Mouse (Mus musculus) Patski (cell line): Measurements from ENCODE around the gene Kcnj6. TPM values are rescaled to one million over a fixed set of nuclear protein-coding genes. Genes with fewer than 3 reads are reported as not detected.

Source experiments
- ATAC-seq: fragments of 100-300 bp; one replicate; pipeline ENCODE4 v1.8.0; 2021
- CTCF ChIA-PET: fragments of 350-600 bp; sonication (Branson Sonifier 250); formaldehyde crosslinking; loops from one replicate; lab custom pipeline; 2022; ENCODE audit warnings: inconsistent platforms; lab: Charles Lee
- POLR2A ChIA-PET: fragments of 350-600 bp; sonication (Branson Sonifier 250); formaldehyde crosslinking; loops from one replicate; lab custom pipeline; 2022; ENCODE audit warnings: antibody characterized with exemption, inconsistent platforms; lab: Charles Lee
- DNase-seq: peaks from one replicate; pipeline ENCODE4 v3.0.0-alpha.2; 2011; ENCODE audit warnings: low read depth, low spot score
- H3K27me3 ChIP-seq: fragments of 371-371 bp; one replicate; pipeline ENCODE4 v1.5.1; 2021
- CTCF ChIP-seq: fragments of 100-300 bp; IDR thresholded peaks from one replicate; pipeline ENCODE4 v1.5.1; 2021
- in situ Hi-C: fragments of 300-500 bp; cut with MboI; formaldehyde crosslinking; loops from 3 replicates; pipeline ENCODE4 v1.11.1; 2018; ENCODE audit warnings: low pct_unique_long_range_greater_than_20kb, mixed read lengths
- polyA plus RNA-seq: library from polyadenylated mRNA; unstranded; gene quantifications from one replicate; pipeline ENCODE4 v1.2.3, GENCODE M21; 2021

The Kcnj6 gene
- polyA plus RNA-seq, 1 experiment from 2014 or later: not detected

DNA sequence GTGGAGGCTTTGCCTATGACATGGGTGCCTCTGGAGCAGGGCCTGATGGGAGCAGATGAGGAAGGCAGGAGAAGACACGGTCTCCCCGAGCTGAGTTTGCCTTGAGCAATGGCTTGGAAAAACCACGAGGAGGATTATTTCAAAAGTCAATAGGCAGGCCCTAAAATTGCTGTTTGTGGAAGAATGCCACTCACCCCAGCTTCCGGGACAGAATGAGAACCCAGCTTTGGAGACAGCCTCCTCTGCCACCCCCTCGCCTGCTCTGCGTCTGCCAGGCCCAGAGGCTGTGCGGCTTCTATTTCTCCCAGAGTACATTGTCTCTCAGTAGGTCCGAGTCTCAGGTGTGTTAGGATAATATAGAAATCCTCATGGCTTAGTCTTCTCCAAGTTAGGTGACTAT lies 64.8 kb downstream of the Kcnj6 start:
- peaks cover 3% of the 10 kb centered on the region for H3K27me3 ChIP-seq
- ATAC-seq (no peak), DNase-seq (no peak)
- in situ Hi-C loops: no loop called here
- ChIA-PET CTCF (no interaction called here), POLR2A (no interaction called here)
- TF ChIP-seq CTCF: no peak

DNA sequence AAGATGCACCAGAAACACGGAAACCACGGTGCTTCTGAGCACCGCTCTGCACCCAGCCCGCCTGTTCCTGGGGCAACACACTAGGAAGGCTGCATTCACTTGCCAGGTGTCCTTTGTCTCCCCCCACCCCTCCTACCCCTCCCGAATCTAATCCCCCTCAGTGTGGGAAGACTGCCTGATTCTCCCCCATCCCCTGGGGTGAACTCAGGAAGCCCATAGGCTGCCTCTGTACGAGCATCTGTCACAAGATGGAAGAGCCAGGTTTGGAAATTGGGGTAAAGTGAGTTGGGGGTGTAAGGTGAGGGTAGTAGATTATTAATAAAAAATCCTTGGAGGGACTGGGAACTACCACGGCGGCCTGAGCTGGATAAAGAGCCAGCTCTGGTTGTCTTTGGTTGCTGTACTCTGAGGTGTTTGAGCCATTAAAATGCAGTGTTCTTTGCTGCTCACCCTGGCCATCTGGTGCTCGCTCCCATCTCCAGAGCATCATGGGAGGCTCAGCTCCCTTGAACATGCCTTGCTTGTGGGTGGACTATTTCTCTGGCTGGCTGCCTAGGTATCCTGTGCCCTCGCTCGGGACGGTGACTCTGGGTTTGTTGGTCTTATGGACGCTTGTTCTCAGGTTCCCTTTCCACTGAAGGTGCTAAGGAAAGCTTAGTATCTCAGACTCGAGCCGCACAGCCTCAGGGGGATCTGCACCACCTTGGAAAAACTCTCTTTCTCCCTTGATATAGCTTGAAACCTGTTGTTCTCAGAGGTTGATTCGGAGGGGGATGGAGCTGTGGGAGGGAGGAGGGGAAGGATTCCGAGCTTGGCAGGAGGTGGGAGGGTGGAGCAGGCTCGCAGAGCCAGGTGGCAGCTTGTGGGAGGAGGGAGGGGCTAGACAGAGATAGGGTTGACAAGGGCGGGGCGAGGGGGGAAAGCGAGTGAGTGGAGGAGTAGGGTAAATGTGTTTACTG lies 65.9 kb downstream of the Kcnj6 start:
- ChIA-PET POLR2A (no interaction called here), CTCF (no interaction called here)
- in situ Hi-C loops: no loop called here
- no peak for TF ChIP-seq CTCF
- peaks cover 6% of the 10 kb centered on the region for H3K27me3 ChIP-seq
- no peak for DNase-seq
- ATAC-seq: no peak

DNA sequence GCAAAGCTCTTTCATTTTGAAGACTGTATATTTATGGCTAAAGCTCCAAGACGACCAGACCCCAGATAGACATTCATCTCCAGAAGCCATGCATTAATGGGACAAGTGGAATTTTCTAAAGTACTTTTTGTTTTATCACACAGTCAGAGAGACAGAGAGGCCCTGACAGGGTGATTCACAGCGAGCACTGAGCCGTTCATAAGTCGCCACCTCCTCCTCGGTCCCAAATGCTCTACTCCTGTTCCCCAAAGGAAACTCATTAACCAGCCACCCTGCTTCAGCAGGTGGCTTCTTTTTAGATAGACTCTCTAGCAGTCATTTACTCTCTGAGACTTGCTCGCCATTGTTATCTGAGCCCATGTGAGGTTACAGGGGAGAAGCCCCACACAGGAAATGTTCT lies 72.1 kb downstream of the Kcnj6 start:
- in situ Hi-C loops: no loop called here
- DNase-seq (no peak), ATAC-seq (no peak)
- TF ChIP-seq CTCF: no peak
- CTCF ChIA-PET: no interaction called here
- POLR2A ChIA-PET: interaction anchor here (0.6 kb wide), 1 partner anchor 54 kb away, joined by 3 read pairs; no protein-coding TSS in a partner anchor
- peaks cover 3% of the 10 kb centered on the region for H3K27me3 ChIP-seq

DNA sequence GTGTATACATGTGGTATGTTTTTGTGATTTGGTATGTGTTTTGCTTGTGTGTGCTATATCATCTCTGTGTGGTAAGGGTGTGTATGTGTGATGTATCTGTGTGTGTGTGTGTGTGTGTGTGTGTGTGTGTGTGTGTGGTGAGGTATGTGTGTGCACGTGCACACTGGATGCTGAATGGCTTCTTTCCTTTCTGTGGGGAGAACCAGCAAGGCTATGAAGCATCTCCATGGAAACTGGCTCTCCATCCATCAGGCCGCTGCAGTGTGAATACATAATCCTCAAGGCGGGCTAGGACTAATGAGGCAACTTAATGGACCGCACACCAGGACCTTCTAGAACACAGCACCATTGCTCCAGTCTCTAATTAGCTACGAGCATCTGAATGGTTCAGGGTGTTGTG lies 78.3 kb downstream of the Kcnj6 start:
- DNase-seq: no peak
- ChIA-PET POLR2A (no interaction called here), CTCF (no interaction called here)
- no peak for ATAC-seq
- in situ Hi-C loops: no loop called here
- no peak for TF ChIP-seq CTCF
- H3K27me3 ChIP-seq: no peaks in the 10 kb centered on the region

DNA sequence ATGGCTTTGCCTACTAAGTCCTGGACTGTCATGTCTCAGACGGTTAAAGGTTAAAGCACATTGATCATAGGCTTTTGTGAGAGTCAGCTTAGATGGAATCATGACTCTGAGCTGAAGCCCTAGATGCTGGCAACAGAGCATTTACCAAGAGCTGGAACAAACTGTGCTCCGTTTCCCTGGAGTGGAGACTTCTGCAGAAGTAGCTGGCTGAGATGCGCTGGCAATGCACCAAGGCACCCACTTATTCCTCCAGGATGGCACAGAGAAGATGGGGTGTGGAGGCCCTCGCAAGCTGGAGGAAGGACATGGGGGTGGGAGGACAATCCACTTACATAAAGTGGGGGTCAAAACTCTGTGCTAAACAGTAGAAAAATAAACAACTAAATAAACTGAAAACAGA lies 91.5 kb downstream of the Kcnj6 start:
- peaks cover 14% of the 10 kb centered on the region for H3K27me3 ChIP-seq
- in situ Hi-C loops: no loop called here
- ChIA-PET POLR2A (no interaction called here), CTCF (no interaction called here)
- no peak for ATAC-seq
- TF ChIP-seq CTCF: no peak
- DNase-seq: no peak

DNA sequence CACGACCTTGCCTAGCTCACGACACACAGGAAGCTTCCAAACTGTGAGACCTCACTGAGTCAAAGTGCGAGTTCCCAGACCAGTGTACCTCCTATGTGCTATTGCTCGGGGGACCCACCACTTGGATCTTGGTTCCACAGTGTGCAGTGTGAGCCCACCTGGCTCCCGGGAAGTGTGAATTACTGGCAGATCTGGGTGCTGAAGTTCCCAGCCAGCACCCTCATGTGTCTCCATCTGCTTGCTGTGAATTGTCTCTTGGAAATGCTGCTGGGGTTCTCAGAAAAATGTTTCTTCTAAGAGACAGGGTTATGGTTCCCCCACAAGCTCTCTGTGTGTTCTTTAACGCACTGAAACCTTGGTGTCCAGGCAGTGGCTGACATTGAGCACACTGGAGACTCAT lies 98.7 kb downstream of the Kcnj6 start:
- no peak for DNase-seq
- ATAC-seq: no peak
- ChIA-PET CTCF (no interaction called here), POLR2A (interaction anchor here (0.6 kb wide), 1 partner anchor 67 kb away, joined by 3 read pairs; no protein-coding TSS in a partner anchor)
- TF ChIP-seq CTCF: no peak
- peaks cover 11% of the 10 kb centered on the region for H3K27me3 ChIP-seq
- in situ Hi-C loops: no loop called here

DNA sequence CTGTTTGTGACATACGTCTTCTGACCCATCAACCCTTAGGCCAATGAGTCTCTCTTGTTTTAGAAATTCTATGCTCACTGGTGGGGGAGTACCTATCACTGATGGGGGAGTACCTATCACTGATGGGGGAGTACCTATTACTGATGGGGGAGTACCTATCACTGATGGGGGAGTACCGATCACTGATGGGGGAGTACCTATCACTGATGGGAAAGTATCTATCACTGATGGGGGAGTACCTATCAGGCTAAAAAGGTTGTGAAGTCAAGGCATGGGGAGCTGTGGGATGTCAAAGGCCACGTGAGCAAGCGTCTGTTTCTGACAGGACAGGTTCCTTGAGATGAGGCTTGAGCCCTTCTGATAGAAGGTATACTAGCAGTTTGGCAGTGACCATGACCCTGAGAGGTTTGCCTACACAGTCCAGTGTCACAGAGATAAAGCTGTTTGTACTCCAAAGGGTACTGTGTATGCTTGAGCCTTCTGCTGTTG lies 105.3 kb downstream of the Kcnj6 start:
- no peak for DNase-seq
- POLR2A ChIA-PET: no interaction called here
- CTCF ChIA-PET: no interaction called here
- no peak for ATAC-seq
- no peak for TF ChIP-seq CTCF
- H3K27me3 ChIP-seq: no peaks in the 10 kb centered on the region
- in situ Hi-C loops: no loop called here

DNA sequence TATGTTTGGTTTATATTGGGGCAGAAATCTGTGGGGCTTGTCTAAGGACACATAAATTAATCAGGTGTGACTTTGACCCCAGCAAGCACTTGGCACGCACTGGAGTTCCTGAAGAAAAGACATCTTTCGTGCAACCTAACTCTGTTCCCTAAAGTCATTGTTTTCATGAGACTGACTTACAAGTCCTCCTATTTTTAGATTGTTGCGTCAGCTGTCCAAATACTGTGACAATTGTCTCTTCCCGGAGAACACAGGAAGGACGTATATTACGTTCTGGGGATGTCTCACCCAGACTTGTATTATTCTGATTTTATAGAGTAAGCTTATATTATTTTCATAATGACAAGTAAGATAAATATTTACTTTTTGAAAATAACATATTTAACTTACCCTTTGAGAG lies 106.9 kb downstream of the Kcnj6 start:
- no peak for DNase-seq
- H3K27me3 ChIP-seq: no peaks in the 10 kb centered on the region
- no peak for ATAC-seq
- CTCF ChIA-PET: no interaction called here
- in situ Hi-C loops: no loop called here
- no peak for TF ChIP-seq CTCF
- POLR2A ChIA-PET: no interaction called here

DNA sequence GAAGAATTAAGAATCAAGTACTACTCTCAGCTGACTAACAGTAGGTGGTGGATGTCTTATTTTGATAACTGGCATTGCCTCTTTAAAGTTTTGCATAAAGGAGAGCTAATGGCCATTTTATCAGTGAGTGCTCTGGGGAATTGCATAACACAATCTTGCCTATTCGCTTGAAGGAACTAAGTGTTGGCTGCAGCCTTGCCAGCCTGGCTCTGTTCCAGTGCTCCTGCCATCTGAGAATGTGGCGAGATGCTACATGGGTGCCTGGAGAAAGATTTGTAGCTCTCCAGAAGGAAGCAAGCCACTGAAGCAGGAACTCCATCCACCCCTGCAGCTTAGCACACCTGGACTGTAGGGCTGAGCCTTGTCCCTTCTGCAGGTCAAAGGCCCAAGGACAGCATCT lies 107.4 kb downstream of the Kcnj6 start:
- in situ Hi-C loops: no loop called here
- DNase-seq: no peak
- ChIA-PET POLR2A (no interaction called here), CTCF (no interaction called here)
- H3K27me3 ChIP-seq: no peaks in the 10 kb centered on the region
- TF ChIP-seq CTCF: no peak
- no peak for ATAC-seq

DNA sequence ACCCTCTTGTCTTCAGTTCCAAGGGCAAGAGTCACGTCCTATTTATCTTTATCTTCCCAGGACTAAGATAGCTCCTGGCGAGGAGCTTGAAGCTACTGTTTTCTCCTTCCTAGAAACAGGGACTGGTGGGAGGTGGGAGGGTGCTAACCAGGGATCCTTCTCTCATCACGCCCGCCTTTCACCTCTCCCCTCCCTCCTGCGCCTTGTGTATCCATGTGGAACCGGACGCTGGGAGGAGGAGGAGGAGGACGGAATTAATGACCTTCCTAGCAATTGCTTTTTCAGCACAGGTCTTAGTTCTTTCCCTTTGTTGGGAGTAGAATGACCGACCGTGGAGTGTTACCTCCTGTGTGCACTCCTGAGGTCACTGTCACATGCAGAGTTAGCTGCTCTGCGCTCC lies 108.9 kb downstream of the Kcnj6 start:
- ChIA-PET CTCF (no interaction called here), POLR2A (no interaction called here)
- in situ Hi-C loops: no loop called here
- peaks cover 10% of the 10 kb centered on the region for H3K27me3 ChIP-seq
- DNase-seq (no peak), ATAC-seq (no peak)
- no peak for TF ChIP-seq CTCF

DNA sequence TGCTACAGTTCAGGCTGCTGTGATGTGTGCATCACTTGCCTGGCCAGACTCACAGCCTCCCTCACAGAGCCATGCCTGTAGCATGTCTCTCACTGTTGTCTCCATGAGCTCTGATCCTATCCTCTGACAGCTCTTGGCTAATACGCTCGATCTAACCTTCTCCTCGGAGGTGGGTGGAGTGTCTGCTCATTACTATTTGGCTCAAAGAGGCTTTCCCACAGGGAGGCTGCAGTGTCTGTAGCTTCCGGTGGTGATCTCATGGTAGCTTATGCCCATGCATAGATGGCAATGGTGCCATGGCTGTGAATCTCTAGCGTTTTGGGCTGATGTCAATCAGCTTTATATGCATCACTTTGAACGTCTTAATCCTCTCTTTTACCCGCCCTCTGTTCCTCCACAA lies 111.1 kb downstream of the Kcnj6 start:
- ChIA-PET CTCF (no interaction called here), POLR2A (no interaction called here)
- peaks cover 12% of the 10 kb centered on the region for H3K27me3 ChIP-seq
- in situ Hi-C loops: no loop called here
- no peak for ATAC-seq
- DNase-seq: no peak
- no peak for TF ChIP-seq CTCF

DNA sequence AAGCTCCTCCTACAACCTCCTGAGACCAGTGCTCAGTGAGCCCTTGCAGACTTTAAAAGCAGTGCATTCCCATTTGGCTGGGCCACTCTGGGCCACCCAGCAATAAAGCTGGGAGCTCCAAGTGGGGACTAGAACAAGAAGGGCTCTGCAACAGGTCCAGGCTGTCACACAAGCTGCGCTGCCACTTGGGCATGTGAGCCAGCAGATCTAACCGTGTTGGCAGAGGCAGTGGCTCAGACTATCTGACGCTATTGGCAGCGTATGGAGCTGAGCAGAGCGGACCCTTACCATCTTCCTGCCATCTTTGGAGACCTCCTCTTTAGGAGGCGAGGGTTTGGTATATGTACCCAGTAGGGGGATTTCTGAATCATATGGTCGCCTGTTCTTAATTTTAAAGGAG lies 112.4 kb downstream of the Kcnj6 start:
- CTCF ChIA-PET: no interaction called here
- H3K27me3 ChIP-seq: peaks cover 12% of the 10 kb centered on the region
- ATAC-seq (no peak), DNase-seq (no peak)
- no peak for TF ChIP-seq CTCF
- POLR2A ChIA-PET: no interaction called here
- in situ Hi-C loops: no loop called here
